Mouse (Mus musculus) adrenal gland, postnatal 25 days (tissue): ENCODE data around the gene Slit3. TPM values are rescaled to one million over a fixed set of nuclear protein-coding genes. Genes with fewer than 3 reads are reported as not detected.

ENCODE experiments used
- DNase-seq: peaks from one replicate; pipeline ENCODE4 v3.0.0; 2021; ENCODE audit warnings: mixed read lengths
- total RNA-seq: library from RNA; stranded (reverse); gene quantifications from 2 replicates; pipeline ENCODE4 v1.2.3, GENCODE M21; 2021

Slit3 gene
- total RNA-seq, 1 experiment from 2014 or later: 40.6 TPM

DNA sequence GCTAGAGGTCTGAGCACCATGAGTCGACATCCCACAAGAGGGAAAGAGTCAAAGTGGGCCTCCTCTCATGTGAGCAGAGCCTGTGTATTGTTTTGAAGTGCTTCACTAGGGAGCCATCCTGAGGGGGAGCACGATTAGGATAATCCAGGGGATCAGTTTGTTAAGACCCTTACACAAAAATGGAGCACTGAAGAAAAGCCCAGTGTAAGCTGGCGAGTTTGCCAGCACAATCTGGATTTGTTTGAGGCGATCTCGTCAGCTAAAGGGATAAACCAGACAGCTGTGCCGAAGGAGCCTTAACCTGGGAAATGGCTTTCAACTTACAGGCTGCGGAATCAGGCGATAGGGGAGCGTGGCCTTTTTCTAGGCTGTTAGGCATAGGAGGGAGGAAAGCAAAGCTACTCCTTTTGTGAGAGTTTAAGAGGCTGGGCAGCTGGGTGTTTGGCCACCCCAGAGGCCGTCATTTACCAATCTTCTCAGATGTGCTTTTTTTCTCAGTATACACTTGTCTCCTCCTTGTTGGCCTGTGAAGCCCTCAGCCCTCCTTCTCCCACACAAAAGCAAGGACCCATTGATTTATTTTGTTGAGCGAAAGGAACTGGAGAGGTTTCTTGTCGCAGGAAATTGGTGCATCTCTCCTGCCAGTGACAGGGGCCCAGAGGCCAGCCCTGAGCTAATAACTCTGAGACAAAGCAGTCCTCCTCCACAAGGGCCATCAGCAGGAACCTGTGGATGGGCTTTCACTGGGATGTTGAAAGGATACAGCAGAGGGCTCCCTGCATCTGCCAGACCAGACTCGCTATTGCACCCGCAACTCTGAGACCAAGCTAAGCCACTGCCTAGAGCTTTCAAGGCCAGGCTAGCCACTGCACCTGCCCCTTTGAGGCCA is 472.4 kb downstream of the Slit3 start:
- no peak for DNase-seq

DNA sequence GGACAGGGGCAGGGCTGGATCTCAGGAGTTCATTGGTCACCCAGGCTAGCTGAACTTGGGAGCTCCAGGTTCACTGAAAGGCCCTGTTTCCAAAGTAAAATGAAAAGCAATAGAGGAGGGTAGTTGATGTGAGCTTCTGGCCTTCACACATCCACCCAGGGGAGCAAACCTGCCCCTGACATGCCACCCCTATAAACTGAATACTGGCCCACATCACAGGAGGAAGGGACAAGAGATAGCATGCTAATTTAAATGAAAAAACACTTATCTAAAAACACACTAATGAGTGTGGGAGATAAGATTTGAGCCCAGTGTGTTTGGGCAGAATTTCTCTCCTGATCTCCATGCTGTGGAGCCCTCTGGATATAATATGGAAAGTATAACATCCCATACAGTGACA is 475.0 kb downstream of the Slit3 start:
- DNase-seq: no peak

DNA sequence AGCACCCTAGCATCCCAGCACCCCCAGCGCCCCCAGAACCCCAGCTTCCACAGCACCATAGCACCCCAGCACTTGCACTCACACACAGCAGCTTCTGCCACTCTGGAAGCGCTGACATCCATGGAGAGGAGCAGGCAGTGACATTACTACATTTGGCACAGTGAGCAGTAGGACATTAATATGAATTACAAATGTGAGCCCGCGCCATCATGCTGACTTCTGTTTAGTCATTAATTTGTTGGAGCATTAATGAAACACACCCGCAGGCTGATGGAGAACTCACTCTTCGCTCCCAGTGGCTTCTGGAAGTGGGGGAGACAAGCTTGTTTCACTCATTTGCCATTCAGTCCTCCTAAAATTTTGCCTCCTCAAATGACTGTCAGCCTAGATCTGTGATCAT is 476.9 kb downstream of the Slit3 start:
- no peak for DNase-seq

DNA sequence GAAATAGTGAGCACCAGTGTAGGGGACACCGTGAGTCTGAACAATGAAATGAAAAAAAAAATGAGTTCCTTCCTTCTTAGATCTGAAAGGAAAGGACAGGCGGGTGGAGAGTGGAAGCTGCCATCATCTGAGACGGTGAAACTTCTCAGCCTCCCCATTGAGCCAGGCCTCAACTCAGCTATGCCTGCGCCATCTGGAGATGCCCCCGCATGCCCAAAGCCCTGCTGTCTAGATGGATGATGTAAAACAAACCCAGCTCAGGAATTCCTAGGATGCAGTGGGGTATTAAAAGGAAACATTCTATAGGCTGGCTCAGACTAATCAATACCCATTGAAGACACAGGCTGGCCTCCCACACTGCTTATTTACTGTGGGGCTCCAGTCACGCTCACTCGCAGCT is 477.7 kb downstream of the Slit3 start:
- no peak for DNase-seq

DNA sequence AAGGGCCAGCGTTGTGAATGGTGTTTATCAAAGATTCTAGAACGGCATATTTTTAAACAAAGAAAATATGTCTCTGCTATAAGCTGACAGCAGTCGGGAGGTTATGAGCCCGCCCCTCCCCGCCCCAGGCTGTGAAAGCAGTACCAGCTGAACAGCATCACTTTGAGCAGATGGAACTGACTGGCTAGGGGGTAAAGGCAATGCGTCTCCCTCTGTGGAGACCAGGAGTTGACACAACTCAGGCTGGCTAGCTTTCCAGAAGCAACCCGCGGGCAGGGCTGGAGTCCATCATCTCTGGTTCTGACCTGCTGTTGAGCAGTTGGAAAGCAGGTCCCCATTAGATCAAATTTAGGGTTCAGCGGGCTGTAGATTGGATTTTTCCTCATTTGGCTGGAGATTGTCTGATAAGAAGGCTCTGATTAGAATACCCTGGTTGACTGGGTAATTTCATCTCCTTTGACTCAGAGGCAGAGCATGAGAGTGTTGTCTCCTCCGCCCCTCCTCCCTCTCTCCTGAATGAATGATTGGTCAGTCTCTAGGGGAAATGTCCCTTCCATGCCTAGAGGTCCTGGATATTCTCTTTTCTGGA is 480.7 kb downstream of the Slit3 start:
- no peak for DNase-seq

DNA sequence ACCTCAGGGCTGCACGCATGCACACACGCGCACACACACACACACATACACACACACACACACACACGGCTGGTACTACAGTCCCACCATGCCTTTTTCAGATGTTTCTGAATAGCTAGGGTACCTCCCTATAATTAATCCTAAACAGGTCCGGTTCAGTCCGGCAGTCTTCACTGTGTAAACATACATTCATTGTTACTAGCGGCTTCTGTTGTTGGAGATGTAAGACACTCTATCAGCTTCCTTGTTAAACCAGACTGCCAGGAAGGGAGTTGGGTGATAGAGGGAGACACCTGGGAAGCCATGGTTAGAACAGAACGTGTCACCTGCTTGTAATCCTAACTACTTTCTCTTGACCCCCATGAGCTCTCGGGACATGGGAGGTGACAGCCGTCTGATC is 481.6 kb downstream of the Slit3 start:
- no peak for DNase-seq

DNA sequence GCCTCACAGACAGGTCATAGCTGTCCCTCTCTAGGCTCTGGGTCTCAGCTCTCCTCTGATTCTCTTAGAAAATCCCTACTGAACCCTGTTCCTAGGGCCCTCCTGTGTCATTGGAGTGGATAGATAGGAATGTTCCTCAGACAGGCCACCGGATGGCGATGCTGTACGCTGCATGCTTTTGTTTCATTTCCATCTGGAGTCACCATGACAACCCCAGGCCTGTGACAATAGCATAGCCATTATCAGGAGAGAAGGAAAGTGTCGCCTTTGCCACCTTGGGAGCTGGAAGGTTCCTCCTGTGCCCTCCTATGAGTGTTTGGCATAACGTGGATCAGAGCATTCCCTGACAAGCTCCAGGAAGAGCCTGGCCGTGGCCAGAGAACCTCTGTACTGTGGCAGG is 482.9 kb downstream of the Slit3 start:
- peak; percentile 44 for DNase-seq

DNA sequence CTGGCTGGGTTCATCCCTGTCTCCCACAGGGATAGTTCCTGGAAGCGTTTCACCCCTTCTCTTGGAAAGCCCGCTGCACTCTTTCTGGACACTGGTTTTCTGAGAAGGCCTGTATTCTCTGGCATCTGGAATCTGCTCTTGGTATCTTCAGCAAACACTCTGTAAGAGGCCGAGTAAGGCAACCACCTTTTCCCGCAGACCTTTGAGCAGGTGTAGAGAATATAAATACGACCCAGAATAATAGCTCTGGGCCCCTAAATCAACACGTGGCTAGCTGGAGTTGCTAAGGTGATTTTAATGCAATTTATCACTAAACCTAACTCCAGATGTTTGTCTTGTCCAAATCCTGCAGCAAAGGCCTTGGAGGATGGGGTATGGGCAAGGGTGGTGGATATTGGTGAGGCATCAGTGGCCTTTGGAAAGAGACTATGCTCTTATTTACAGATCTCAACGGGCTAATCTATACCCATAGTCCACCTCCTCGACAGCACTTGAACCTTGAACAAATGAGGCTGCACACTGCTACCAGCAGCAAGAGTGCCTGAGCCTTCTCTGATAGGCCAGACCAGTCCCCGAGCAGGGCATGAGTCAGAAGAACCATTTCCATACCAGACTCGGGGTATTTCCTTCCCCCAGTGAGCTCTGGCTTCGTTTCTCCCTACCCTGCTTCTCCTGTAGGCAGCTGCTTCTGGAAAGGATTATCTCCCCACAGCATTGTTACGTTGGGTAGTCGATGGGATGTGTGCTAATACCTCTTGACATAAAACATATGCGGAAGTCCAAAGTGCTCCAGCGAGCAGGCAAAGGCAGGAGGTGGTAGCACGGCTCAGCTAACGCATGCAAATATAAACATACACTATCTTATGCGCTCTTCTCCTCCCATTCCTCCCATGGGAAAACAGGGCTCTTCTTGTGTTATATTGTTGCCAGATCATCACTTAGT is 484.1 kb downstream of the Slit3 start:
- no peak for DNase-seq

DNA sequence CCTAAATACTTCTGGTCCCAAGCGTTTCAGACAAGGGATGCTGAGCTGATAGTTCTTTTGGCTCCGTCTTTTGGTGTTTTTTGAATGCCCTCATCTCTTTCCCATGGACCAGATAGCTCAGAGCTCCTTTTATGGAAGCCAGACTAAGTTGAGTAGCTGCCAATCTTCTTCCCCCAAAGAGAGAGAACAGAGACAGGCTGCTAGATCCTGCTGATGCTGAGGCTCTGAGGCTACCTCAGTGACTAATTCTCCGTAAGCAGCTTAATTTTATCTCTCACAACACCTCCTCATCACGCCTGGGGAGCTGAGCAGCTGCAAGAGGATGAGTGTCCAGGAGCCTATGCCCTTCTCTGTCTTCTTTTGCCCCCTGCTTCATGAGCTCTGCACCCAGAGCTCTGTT is 486.2 kb downstream of the Slit3 start:
- no peak for DNase-seq

DNA sequence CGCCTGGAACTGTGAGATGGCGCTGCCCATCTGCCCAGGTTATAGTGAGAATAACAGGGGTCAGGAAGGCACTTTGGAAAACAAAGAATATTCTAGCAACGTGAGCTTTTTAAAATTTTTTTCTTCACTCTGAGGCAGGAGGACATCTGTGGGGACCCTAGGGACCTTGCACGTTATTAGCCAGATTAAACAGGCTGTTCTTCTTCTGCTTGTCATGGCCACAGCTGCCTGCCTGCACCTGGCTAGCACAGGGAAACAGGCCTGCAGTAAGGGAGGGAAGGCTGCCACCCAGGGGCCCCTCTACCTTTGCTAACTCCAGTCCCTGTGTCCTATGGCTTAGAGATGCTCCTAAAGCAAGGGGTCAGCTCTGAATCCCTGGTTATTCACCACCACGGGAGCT is 487.8 kb downstream of the Slit3 start:
- no peak for DNase-seq

DNA sequence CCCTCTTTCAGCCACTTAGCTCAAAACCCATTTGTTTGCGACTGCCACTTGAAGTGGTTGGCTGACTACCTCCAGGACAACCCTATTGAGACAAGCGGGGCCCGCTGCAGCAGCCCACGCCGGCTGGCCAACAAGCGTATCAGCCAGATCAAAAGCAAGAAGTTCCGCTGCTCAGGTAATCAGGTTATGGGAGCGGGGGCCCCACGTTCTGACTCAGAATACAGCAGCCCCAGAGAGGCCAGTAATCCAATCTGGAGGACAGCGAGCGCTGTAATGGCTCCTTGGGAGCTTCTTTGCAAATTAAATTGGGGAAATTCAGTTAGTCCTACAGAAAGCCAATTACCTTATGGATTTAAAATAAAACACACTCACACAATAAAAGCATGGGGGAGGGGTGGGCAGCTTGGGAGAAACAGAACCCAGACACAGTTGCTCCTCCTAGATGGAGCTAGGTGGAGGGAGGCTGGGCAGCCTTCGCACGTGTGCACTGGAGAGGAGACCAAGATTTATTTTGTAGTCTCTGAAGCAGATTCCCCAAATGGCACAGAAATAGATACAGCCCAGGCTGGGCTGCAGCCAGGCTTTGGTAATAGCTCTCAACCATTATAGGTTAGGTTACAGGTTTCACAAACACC is 491.4 kb downstream of the Slit3 start:
- no peak for DNase-seq

DNA sequence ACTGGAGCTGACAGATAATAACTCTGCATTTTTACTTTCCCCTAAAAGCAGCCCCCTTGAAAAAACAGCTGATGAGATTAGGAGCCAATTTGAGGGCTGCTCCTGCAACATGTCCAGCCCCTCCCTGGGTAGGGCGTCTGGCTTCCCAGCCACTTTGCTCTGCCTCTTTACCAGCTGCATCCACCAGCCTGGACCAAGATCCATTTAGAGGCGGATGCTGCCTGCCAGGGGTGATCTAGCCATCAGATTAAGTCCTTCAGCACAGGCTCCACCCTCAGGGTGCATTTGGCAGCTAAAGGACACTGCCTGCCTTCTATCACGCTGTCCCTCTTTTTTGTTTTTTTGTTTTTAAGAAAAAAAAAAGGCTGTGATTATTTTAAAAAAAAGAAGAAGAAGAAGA is 493.5 kb downstream of the Slit3 start:
- no peak for DNase-seq

DNA sequence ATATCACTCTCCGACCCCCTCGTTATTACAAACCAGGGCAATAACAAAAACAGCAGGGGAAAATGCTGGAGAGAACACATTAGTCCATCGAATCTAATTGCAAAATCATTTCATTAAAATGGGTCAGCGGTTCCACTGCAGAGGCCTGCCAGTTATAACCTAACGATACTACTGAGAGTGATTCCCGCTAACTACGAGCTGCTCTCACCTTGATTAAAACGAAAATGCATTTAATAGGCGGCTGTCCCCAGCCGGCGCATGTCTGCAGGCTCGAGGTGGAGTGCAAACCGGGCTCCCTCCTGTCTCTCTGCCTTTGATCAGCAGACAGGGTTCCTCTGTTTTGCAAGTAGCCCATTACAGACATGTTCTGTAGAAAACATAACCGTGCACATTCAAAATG is 498.4 kb downstream of the Slit3 start:
- no peak for DNase-seq

DNA sequence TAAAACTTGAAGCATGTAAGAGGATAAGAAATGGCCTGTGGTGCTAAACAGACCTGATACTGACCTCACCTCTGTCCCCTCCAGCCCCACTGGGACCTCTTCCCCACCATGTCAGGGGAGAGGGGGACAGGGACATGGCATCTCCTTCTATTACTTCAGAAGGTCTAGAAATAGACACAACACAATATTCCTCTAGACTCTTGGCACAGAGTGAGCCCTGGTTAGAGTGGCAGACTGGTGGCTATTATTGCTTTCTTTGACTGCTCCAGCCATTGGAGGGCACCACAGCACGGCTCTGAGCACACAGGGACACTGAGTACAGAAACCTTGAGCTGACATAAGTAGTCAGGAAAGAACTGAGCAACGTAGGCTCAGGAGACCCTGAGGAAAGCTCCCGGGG is 501.7 kb downstream of the Slit3 start:
- DNase-seq: no peak

DNA sequence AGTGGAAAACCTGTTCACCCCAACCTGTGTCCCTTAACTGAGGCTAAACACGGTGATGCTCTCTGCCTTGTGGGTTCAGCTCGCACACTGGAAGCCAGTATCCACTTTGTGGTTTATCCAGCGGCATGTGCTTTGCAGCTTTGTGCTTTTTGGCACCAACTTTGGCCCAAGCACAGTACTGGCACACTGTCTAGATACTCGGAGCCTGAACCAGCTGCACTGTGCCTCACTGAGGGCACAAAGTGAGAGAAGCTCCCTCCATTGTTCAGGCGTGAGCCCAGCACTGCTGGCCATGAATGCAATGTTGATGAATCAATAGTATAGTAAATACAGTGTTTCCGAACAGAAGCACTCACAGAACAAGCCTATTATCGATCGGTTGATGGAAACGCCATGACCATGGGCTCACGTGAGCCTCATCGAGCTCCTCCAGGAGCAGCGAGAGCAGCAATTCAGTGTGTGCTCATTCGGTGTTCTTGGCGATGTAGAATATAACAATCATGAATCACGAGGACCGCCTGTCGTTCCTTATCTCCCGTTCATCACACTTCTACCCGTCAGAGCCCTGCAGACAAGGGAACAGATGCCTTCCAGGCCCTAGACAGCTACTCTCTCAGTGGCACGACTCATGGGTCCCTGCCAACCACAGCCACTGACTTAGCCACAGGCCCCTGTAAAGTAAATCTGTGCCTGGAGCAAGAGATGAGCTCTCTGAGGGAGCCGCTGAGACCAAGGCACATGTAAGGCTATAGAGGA is 503.7 kb downstream of the Slit3 start:
- DNase-seq: no peak

DNA sequence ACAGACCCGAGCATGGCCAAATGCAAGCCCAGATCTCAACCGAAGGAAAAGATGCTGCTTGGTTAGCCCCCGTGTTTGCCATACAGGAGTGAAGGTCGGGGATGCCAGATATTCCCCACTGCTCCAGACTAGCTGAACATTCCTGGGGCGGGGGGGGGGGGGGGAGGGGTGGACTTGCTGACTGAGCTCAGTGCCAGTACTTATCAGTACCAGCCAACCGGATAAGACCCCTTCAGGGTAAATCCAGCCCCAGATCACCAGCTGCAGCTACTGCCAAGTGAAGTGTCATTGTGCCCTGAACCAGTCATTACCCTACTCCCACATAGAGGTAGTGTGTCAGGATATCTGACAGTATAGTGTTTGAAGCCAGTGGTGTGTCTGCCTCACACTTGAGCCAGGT is 504.6 kb downstream of the Slit3 start:
- DNase-seq: no peak

DNA sequence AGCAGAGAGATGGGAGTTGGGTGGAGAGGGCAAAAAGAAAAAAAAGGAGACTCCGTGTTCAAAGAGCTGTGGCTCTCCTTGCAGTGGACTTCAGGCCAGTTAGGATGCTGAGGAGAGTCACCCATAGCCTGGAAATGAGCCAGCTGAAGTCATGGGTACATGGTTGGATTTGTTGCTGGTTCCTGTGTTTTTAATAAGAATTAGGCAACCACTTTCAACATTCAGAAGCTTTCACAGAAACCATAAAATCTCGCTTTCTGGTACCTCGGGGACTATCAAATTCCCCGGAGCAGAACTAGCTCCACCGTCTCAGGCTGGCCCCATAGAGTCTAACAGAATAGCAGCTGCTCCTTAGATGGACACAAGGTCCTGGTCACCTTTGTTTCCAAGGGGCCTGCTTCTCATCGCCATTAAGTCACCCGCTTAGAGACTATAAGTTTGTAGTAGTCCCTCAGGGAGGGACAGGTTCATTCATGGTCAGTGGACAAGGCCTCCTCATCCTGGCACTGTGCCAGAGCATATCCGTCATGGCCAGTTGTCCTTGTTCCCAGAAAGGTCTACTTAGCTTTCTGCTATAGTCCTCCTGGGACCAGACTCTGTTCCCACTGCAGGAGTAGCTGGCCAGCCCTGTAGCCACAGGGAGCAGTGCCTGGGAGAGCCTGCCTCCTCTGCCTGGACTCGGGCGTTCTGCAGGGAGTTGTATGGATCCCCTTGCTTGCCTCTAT is 505.3 kb downstream of the Slit3 start:
- DNase-seq: peak; percentile 76

DNA sequence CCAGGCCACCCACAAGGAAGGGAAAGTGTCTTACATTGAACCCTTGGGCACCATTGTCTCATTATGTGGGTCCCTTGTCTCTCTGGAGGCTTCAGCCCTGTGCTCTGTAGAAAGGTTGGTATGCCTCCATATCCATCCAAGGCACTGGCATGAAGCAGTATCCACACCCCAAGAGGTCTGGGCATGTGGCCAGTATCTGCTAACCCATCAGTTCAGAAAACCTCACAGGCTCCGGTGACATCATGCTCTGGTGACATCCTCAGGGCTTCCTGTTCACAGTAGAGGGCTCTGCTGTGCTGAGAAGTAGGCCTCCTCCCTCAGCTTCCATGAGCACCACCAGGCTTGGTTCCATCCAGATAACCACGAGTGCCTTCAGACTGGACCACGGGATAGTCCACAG is 506.8 kb downstream of the Slit3 start:
- peak; percentile 61 for DNase-seq

DNA sequence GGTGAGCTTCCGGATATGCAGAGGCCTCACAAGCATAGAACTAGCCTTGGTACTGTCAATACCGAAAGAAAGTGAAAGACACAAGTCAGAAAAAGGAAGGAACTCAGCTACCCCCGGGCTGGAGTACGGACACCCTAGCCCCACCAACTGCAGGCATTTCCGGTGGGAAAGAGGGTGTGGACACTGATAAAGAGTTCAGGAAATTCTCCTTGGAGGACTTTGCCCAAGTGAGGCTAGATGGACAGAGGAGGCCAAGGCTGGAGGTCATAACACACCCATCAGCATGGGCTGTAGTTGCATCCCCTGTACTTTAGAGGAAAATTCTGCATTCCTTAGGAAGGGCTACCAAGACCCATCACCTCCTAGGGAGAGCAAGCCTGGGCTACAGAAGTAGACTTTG is 511.2 kb downstream of the Slit3 start:
- DNase-seq: no peak

DNA sequence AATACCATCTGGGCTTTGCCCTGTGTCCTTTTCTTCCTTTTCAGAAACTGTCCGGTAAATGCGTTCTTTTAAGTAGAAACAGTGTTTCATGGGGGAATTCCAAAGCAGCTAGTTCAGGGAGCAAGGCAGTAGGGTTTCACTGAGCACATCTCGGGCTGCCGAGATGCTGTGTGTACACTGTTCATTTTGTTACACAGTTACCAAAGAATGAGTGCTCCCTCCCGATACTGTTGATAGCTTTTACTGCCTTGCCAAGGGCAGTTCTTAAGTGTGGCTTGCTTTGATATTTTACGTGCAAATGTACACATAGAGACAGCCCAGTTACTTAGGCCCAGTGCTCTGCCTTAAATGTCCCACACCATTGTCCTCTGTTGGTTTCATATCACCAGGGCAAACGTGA is 516.1 kb downstream of the Slit3 start:
- DNase-seq: no peak

DNA sequence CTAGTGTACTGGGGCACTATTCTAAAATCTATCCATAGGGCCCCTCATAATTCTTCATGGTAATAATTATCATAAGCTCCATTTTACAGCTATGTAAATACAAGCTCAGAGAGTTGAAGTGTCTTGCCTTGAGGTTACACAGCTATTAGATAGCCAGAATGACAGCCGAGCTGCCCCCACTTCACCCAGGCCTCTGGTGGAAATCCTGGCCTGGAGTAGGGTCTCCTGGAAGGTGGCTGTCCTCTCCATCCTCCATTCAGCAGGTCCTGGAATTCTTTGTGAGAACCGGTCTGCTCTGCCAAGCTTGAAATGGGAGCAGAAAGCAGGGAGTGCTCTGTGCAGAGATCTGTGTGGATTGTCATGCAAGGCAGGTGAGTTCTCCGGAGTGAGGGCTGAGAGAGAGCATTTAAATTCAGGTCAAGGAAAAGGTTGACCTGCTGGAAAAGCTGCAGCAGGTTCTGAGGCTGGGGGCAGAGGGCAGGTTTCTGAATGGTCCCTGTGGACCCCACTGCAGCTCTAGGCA is 517.9 kb downstream of the Slit3 start:
- no peak for DNase-seq
